Mouse (Mus musculus) small intestine, adult 2 months (tissue): ENCODE results near the gene Wnk2. TPM values are rescaled to one million over a fixed set of nuclear protein-coding genes. Genes with fewer than 3 reads are reported as not detected.

Experiments
- H3K27ac ChIP-seq: fragments of 200-500 bp; 2 replicates; pipeline ENCODE4 v1.5.1; 2012; ENCODE audit warnings: low read depth, low read length, control low read depth, inconsistent platforms; ENCODE audit not compliant: insufficient read depth
- H3K27me3 ChIP-seq: fragments of 200-500 bp; 2 replicates; pipeline ENCODE4 v1.6.1; 2012; ENCODE audit warnings: mild to moderate bottlenecking, moderate library complexity, low read length, inconsistent platforms; ENCODE audit not compliant: control insufficient read depth, insufficient read depth
- H3K36me3 ChIP-seq: fragments of 200-500 bp; 2 replicates; pipeline ENCODE4 v1.6.1; 2012; ENCODE audit warnings: mild to moderate bottlenecking, low read length, control low read depth, inconsistent platforms; ENCODE audit not compliant: control insufficient read depth, insufficient read depth
- H3K4me1 ChIP-seq: fragments of 200-500 bp; 2 replicates; pipeline ENCODE4 v1.6.1; 2012; ENCODE audit warnings: low read length, inconsistent platforms, mixed read lengths; ENCODE audit not compliant: control insufficient read depth, insufficient read depth, insufficient read length
- H3K4me3 ChIP-seq: fragments of 200-500 bp; 2 replicates; pipeline ENCODE4 v1.5.1; 2012; ENCODE audit warnings: low read depth, mild to moderate bottlenecking, control low read depth, inconsistent platforms, low read length, moderate library complexity
- CTCF ChIP-seq: fragments of 200-500 bp; IDR thresholded peaks from 2 replicates; pipeline ENCODE4 v1.5.1; 2012; ENCODE audit warnings: low read depth, mild to moderate bottlenecking, control low read depth, inconsistent platforms, low read length, moderate library complexity, mixed read lengths; ENCODE audit not compliant: insufficient replicate concordance, insufficient read length; ENCODE audit errors: extremely low read depth
- POLR2A ChIP-seq: fragments of 200-500 bp; IDR thresholded peaks from 2 replicates; pipeline ENCODE4 v1.6.1; 2012; ENCODE audit warnings: low read depth, mild to moderate bottlenecking, control low read depth, inconsistent platforms, low read length, moderate library complexity
- WGBS: fragments of 180-500 bp; shearing (Covaris S2); methylation state at CpG from one replicate; pipeline ENCODE4 v1.1.7; 2018; 5-methylcytosine and 5-hydroxymethylcytosine counted together
- polyA plus RNA-seq: library from polyadenylated mRNA; depleted of rRNA; stranded (reverse); fragments of >200 nt; gene quantifications from 2 replicates; pipeline ENCODE4 v1.2.3, GENCODE M21; 2012

Wnk2 gene
- polyA plus RNA-seq, 1 experiment: 19.5 TPM

- Histone ChIP-seq H3K4me1 (no peaks in the 10 kb centered on the region), H3K36me3 (peaks cover 8% of the 10 kb centered on the region), H3K27ac (no peak overlapping the region), H3K4me3 (no peak overlapping the region), H3K27me3 (no peaks in the 10 kb centered on the region)
- 57% methylated on average over 9 of the region's 9 CpGs for WGBS
- TF ChIP-seq CTCF (no peak), POLR2A (no peak)
Measured at GRCm38 (mm10) chr13:49093471-49093891, 54.3 kb downstream of the Wnk2 start.

- 83% methylated on average over 9 of the region's 9 CpGs for WGBS
- Histone ChIP-seq H3K27ac (no peak overlapping the region), H3K4me1 (no peaks in the 10 kb centered on the region), H3K27me3 (no peaks in the 10 kb centered on the region), H3K4me3 (no peak overlapping the region), H3K36me3 (peaks cover 8% of the 10 kb centered on the region)
- TF ChIP-seq CTCF (no peak), POLR2A (no peak)
Measured at GRCm38 (mm10) chr13:49092596-49092995, 55.2 kb downstream of the Wnk2 start.

GRCm38 (mm10) chr13:49090176-49090575 lies 57.6 kb downstream of the Wnk2 start:
- H3K36me3 ChIP-seq: peaks cover 5% of the 10 kb centered on the region
- WGBS: 100% methylated on average over 1 of the region's 1 CpGs
- no peaks in the 10 kb centered on the region for H3K27me3 ChIP-seq
- no peaks in the 10 kb centered on the region for H3K4me1 ChIP-seq
- no peak for TF ChIP-seq POLR2A
- no peak for TF ChIP-seq CTCF
- no peak overlapping the region for H3K27ac ChIP-seq
- no peak overlapping the region for H3K4me3 ChIP-seq

- H3K4me3 ChIP-seq: no peak overlapping the region
- no peak overlapping the region for H3K27ac ChIP-seq
- H3K27me3 ChIP-seq: no peaks in the 10 kb centered on the region
- TF ChIP-seq POLR2A: no peak
- TF ChIP-seq CTCF: no peak
- no peaks in the 10 kb centered on the region for H3K36me3 ChIP-seq
- WGBS: 86% methylated on average over 6 of the region's 6 CpGs
- no peaks in the 10 kb centered on the region for H3K4me1 ChIP-seq
Measured at GRCm38 (mm10) chr13:49088874-49089273, 58.9 kb downstream of the Wnk2 start.

- no peaks in the 10 kb centered on the region for H3K4me1 ChIP-seq
- no peaks in the 10 kb centered on the region for H3K36me3 ChIP-seq
- 51% methylated on average over 7 of the region's 7 CpGs for WGBS
- H3K27me3 ChIP-seq: no peaks in the 10 kb centered on the region
- no peak overlapping the region for H3K27ac ChIP-seq
- no peak overlapping the region for H3K4me3 ChIP-seq
- TF ChIP-seq CTCF (no peak), POLR2A (no peak)
Measured at GRCm38 (mm10) chr13:49087420-49087819, 60.4 kb downstream of the Wnk2 start.

- H3K27ac ChIP-seq: no peak overlapping the region
- no peak overlapping the region for H3K4me3 ChIP-seq
- H3K27me3 ChIP-seq: no peaks in the 10 kb centered on the region
- TF ChIP-seq POLR2A (no peak), CTCF (no peak)
- no peaks in the 10 kb centered on the region for H3K4me1 ChIP-seq
- 83% methylated on average over 4 of the region's 4 CpGs for whole genome bisulfite sequencing
- H3K36me3 ChIP-seq: no peaks in the 10 kb centered on the region
Measured at GRCm38 (mm10) chr13:49086431-49086830, 61.4 kb downstream of the Wnk2 start.

GRCm38 (mm10) chr13:49085211-49085610 lies 62.6 kb downstream of the Wnk2 start:
- Histone ChIP-seq H3K36me3 (no peaks in the 10 kb centered on the region), H3K4me3 (no peak overlapping the region), H3K27ac (no peak overlapping the region), H3K4me1 (no peaks in the 10 kb centered on the region), H3K27me3 (no peaks in the 10 kb centered on the region)
- 94% methylated on average over 9 of the region's 9 CpGs for WGBS
- TF ChIP-seq CTCF (no peak), POLR2A (no peak)

- Histone ChIP-seq H3K4me1 (no peaks in the 10 kb centered on the region), H3K4me3 (no peak overlapping the region), H3K36me3 (no peaks in the 10 kb centered on the region), H3K27ac (no peak overlapping the region), H3K27me3 (no peaks in the 10 kb centered on the region)
- 87% methylated on average over 4 of the region's 4 CpGs for WGBS
- TF ChIP-seq POLR2A: no peak
- no peak for TF ChIP-seq CTCF
Measured at GRCm38 (mm10) chr13:49084781-49085180, 63.0 kb downstream of the Wnk2 start.
